ENCODE assay signal across 8 mouse cellular contexts in the genomic region with DNA sequence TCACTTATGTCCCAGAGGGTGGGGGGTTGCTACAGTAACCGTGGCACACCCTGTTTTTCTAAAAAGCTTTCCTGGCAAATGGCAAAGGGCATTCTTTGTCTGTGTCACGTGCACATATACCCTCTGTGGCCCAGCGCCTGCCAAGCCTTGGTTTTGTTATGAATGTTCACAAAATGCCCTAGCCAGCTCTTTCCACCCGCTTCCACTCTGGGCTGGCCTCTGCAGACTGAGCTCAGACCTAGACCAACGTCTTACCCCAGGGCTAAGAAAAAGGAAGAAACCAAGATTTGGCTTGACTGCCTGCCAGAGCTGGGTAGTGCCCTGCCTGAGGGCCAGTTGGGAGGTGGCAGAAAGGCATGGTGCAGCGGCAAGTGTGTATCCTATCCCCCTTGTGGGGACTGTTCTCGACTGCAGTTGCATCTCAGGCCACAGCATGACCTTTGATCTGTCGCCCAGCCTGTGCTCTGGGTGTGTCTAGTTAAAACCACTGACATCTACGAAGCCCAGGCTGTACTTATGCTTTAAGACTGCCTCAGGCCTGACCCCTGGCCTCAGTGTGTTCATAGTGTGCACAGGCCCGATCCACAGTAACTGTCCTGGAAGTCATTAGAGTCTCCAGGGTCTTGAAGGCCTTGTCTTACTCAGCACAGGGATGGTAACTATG. TPM values are rescaled to one million over a fixed set of nuclear protein-coding genes. Genes with fewer than 3 reads are reported as not detected.
DNase-seq lines count a peak whose midpoint lies in the region; ATAC-seq lines count a peak whose summit lies in the region.

No protein-coding gene starts in this region.

- ATAC-seq in midbrain, embryonic 14.5 days (ENCODE audit: low FRiP score, low TSS enrichment) = no peak
- ATAC-seq in midbrain, embryonic 13.5 days = no peak
- ATAC-seq in hindbrain, embryonic 12.5 days (ENCODE audit: low FRiP score) = no peak
- no peak for ATAC-seq in neural tube, embryonic 14.5 days (ENCODE audit: low read depth)

- H3K4me2 ChIP-seq in midbrain, embryonic 14.5 days (ENCODE audit: low read length) = no peak overlapping the region
- no peak overlapping the region for H3K4me2 ChIP-seq in midbrain, embryonic 13.5 days (replicated peaks)
- no peak overlapping the region for H3K4me2 ChIP-seq in hindbrain, embryonic 12.5 days (replicated peaks)
- H3K4me2 ChIP-seq in neural tube, embryonic 14.5 days (ENCODE audit: low read depth, low read length) = no peak overlapping the region

- H3K9me3 ChIP-seq in midbrain, embryonic 14.5 days (ENCODE audit: control insufficient read depth, low read length) = no peaks in the 10 kb centered on the region
- no peaks in the 10 kb centered on the region for H3K9me3 ChIP-seq in midbrain, embryonic 13.5 days
- H3K9me3 ChIP-seq in hindbrain, embryonic 12.5 days (replicated peaks) = no peaks in the 10 kb centered on the region
- no peaks in the 10 kb centered on the region for H3K9me3 ChIP-seq in neural tube, embryonic 14.5 days (ENCODE audit: control insufficient read depth, low read length)

- no peak overlapping the region for H3K9ac ChIP-seq in midbrain, embryonic 14.5 days (replicated peaks; ENCODE audit: low read length)
- no peak overlapping the region for H3K9ac ChIP-seq in midbrain, embryonic 13.5 days (replicated peaks)
- no peak overlapping the region for H3K9ac ChIP-seq in hindbrain, embryonic 12.5 days
- H3K9ac ChIP-seq in neural tube, embryonic 14.5 days (replicated peaks; ENCODE audit: low read depth, low read length) = no peak overlapping the region

- H3K4me1 ChIP-seq in midbrain, embryonic 14.5 days (ENCODE audit: control insufficient read depth, insufficient read depth, low read length) = no peaks in the 10 kb centered on the region
- H3K4me1 ChIP-seq in midbrain, embryonic 13.5 days (replicated peaks) = peaks cover 17% of the 10 kb centered on the region
- peaks cover 36% of the 10 kb centered on the region for H3K4me1 ChIP-seq in hindbrain, embryonic 12.5 days
- H3K4me1 ChIP-seq in neural tube, embryonic 14.5 days (ENCODE audit: control insufficient read depth, insufficient read depth, low read length) = 0 out of 2 replicates have a peak, but pooled peaks cover 3% of the 10 kb centered on the region

- H3K36me3 ChIP-seq in midbrain, embryonic 14.5 days (ENCODE audit: control insufficient read depth, insufficient read depth, low read length) = peaks cover 71% of the 10 kb centered on the region
- peaks cover 83% of the 10 kb centered on the region for H3K36me3 ChIP-seq in midbrain, embryonic 13.5 days
- peaks cover 74% of the 10 kb centered on the region for H3K36me3 ChIP-seq in hindbrain, embryonic 12.5 days
- peaks cover 31% of the 10 kb centered on the region for H3K36me3 ChIP-seq in neural tube, embryonic 14.5 days (ENCODE audit: control insufficient read depth, insufficient read depth, low read length)

- DNase-seq in embryo, embryonic 10 days (ENCODE audit: low spot score) = peak; percentile 41
- no peak for DNase-seq in embryo, embryonic 10.5 days (ENCODE audit: low spot score)
- DNase-seq in midbrain, embryonic 14.5 days = peak; percentile 17
- DNase-seq in embryo, embryonic 9.5 days (ENCODE audit: extremely low spot score) = no peak
- no peak for DNase-seq in thymus, postnatal 4 days

- H3K4me3 ChIP-seq in midbrain, embryonic 14.5 days (replicated peaks; ENCODE audit: low read depth, low read length) = no peak overlapping the region
- H3K4me3 ChIP-seq in midbrain, embryonic 13.5 days (replicated peaks) = no peak overlapping the region
- H3K4me3 ChIP-seq in hindbrain, embryonic 12.5 days = no peak overlapping the region
- no peak overlapping the region for H3K4me3 ChIP-seq in neural tube, embryonic 14.5 days (ENCODE audit: low read depth, low read length)

- H3K27ac ChIP-seq in midbrain, embryonic 14.5 days (replicated peaks; ENCODE audit: low read depth, low read length) = no peak overlapping the region; the same call in 1 of the 2 replicates
- H3K27ac ChIP-seq in midbrain, embryonic 13.5 days = no peak overlapping the region
- peak overlapping the region; percentile 19; the same call in 1 of the 2 replicates for H3K27ac ChIP-seq in hindbrain, embryonic 12.5 days
- peak overlapping the region; percentile 39 for H3K27ac ChIP-seq in neural tube, embryonic 14.5 days (ENCODE audit: low read depth, low read length)

- WGBS in midbrain, embryonic 14.5 days = 67% methylated on average over 10 of the region's 10 CpGs
- WGBS in midbrain, embryonic 13.5 days = 74% methylated on average over 10 of the region's 10 CpGs
- WGBS in hindbrain, embryonic 12.5 days = 64% methylated on average over 10 of the region's 10 CpGs
- WGBS in neural tube, embryonic 14.5 days = 44% methylated on average over 10 of the region's 10 CpGs

- no peaks in the 10 kb centered on the region for H3K27me3 ChIP-seq in midbrain, embryonic 14.5 days (ENCODE audit: control insufficient read depth, insufficient read depth, low read length)
- no peaks in the 10 kb centered on the region for H3K27me3 ChIP-seq in midbrain, embryonic 13.5 days
- 0 out of 2 replicates have a peak, but pooled peaks cover 9% of the 10 kb centered on the region for H3K27me3 ChIP-seq in hindbrain, embryonic 12.5 days
- no peaks in the 10 kb centered on the region for H3K27me3 ChIP-seq in neural tube, embryonic 14.5 days (ENCODE audit: control insufficient read depth, insufficient read depth, low read length)

RNA-seq across cellular contexts. Expression of a gene that starts 19.2 kb away (rescaled TPM):
- polyA plus RNA-seq in midbrain, embryonic 14.5 days (2014; fragmentation: Nextera tagmentation; extraction: Ambion mirVana) = 0.43 and 0.68 TPM in 2 replicates
- polyA plus RNA-seq in midbrain, embryonic 13.5 days (2015; fragmentation: Nextera tagmentation; extraction: Ambion mirVana) = 0.15 and 0.43 TPM in 2 replicates
- 1.7 and 2.1 TPM in 2 replicates for polyA plus RNA-seq in hindbrain, embryonic 12.5 days (2016; fragmentation: Nextera tagmentation; extraction: Ambion mirVana)
- 1.6 and 2.3 TPM in 2 replicates for polyA plus RNA-seq in neural tube, embryonic 14.5 days (2014; fragmentation: Nextera tagmentation; extraction: Ambion mirVana)

RNA-seq across cellular contexts. Expression of a gene that starts 22.1 kb away (rescaled TPM):
- 18.0 and 18.4 TPM in 2 replicates for polyA plus RNA-seq in midbrain, embryonic 14.5 days (2014; fragmentation: Nextera tagmentation; extraction: Ambion mirVana)
- 28.3 and 29.2 TPM in 2 replicates for polyA plus RNA-seq in midbrain, embryonic 13.5 days (2015; fragmentation: Nextera tagmentation; extraction: Ambion mirVana)
- 31.8 and 34.7 TPM in 2 replicates for polyA plus RNA-seq in hindbrain, embryonic 12.5 days (2016; fragmentation: Nextera tagmentation; extraction: Ambion mirVana)
- 15.3 and 19.9 TPM in 2 replicates for polyA plus RNA-seq in neural tube, embryonic 14.5 days (2014; fragmentation: Nextera tagmentation; extraction: Ambion mirVana)

RNA-seq across cellular contexts. Expression of a gene that starts 22.2 kb away (rescaled TPM):
- polyA plus RNA-seq in midbrain, embryonic 14.5 days (2014; fragmentation: Nextera tagmentation; extraction: Ambion mirVana) = 48.4 and 49.9 TPM in 2 replicates
- 52.7 and 53.8 TPM in 2 replicates for polyA plus RNA-seq in midbrain, embryonic 13.5 days (2015; fragmentation: Nextera tagmentation; extraction: Ambion mirVana)
- 51.0 and 54.4 TPM in 2 replicates for polyA plus RNA-seq in hindbrain, embryonic 12.5 days (2016; fragmentation: Nextera tagmentation; extraction: Ambion mirVana)
- polyA plus RNA-seq in neural tube, embryonic 14.5 days (2014; fragmentation: Nextera tagmentation; extraction: Ambion mirVana) = 40.1 and 45.5 TPM in 2 replicates

RNA-seq across cellular contexts. Expression of a gene that starts 43.5 kb away (rescaled TPM):
- polyA plus RNA-seq in midbrain, embryonic 14.5 days (2014; fragmentation: Nextera tagmentation; extraction: Ambion mirVana) = 0.22 and 0.31 TPM in 2 replicates
- 0.84 and 0.93 TPM in 2 replicates for polyA plus RNA-seq in midbrain, embryonic 13.5 days (2015; fragmentation: Nextera tagmentation; extraction: Ambion mirVana)
- 1.3 TPM in 2 replicates for polyA plus RNA-seq in hindbrain, embryonic 12.5 days (2016; fragmentation: Nextera tagmentation; extraction: Ambion mirVana)
- polyA plus RNA-seq in neural tube, embryonic 14.5 days (2014; fragmentation: Nextera tagmentation; extraction: Ambion mirVana) = 0.43 and 0.64 TPM in 2 replicates

RNA-seq across cellular contexts. Expression of a gene that starts 55.6 kb away (rescaled TPM):
- polyA plus RNA-seq in midbrain, embryonic 14.5 days (2014; fragmentation: Nextera tagmentation; extraction: Ambion mirVana) = 0.46 and 1.1 TPM in 2 replicates
- polyA plus RNA-seq in midbrain, embryonic 13.5 days (2015; fragmentation: Nextera tagmentation; extraction: Ambion mirVana) = 0.97 and 1.4 TPM in 2 replicates
- polyA plus RNA-seq in hindbrain, embryonic 12.5 days (2016; fragmentation: Nextera tagmentation; extraction: Ambion mirVana) = 2.3 and 4.2 TPM in 2 replicates
- polyA plus RNA-seq in neural tube, embryonic 14.5 days (2014; fragmentation: Nextera tagmentation; extraction: Ambion mirVana) = 1.6 and 1.8 TPM in 2 replicates

Comparison
In these comparisons a context has a peak if more than half of its experiments do, and no peak if none do; other contexts are left out.
1. DNase-seq: peak in embryo, embryonic 10 days (single experiment) and midbrain, embryonic 14.5 days (single experiment); none in embryo, embryonic 10.5 days (single experiment), embryo, embryonic 9.5 days (single experiment) and thymus, postnatal 4 days (single experiment).
2. H3K27ac ChIP-seq: peak in hindbrain, embryonic 12.5 days (single experiment) and neural tube, embryonic 14.5 days (single experiment); none in midbrain, embryonic 14.5 days (single experiment) and midbrain, embryonic 13.5 days (single experiment).